ENCODE assay signal across 8 mouse cellular contexts in genomic region chr3:144204413-144205311, GRCm38 (mm10). TPM values are rescaled to one million over a fixed set of nuclear protein-coding genes. Genes with fewer than 3 reads are reported as not detected.
A peak's percentile ranks its signal among the peaks of the same experiment; 100 is the strongest.
DNase-seq lines count a peak whose midpoint lies in the region; ATAC-seq and TF ChIP-seq lines count a peak whose summit lies in the region.

TSS of gene Lmo4 (minus strand) at chr3:144205220.

- no peaks in the 10 kb centered on the region for H3K36me3 ChIP-seq in E14TG2a.4 (ENCODE audit: insufficient read depth, low read length)
- no peaks in the 10 kb centered on the region for H3K36me3 ChIP-seq in forebrain, embryonic 12.5 days (replicated peaks)
- H3K36me3 ChIP-seq in heart, postnatal 0 days (replicated peaks; ENCODE audit: control insufficient read depth, insufficient read depth, low read length) = no peaks in the 10 kb centered on the region; the same call in 1 of the 2 replicates
- H3K36me3 ChIP-seq in neural tube, embryonic 14.5 days (ENCODE audit: control insufficient read depth, insufficient read depth, low read length) = no peaks in the 10 kb centered on the region
- 0 out of 2 replicates have a peak, but pooled peaks cover 2% of the 10 kb centered on the region for H3K36me3 ChIP-seq in thymus, adult 2 months (ENCODE audit: control insufficient read depth, insufficient read depth, low read length)

- under 1% methylated on average over 61 of the region's 76 CpGs for WGBS in forebrain, embryonic 12.5 days
- WGBS in heart, postnatal 0 days = under 1% methylated on average over 46 of the region's 76 CpGs
- WGBS in neural tube, embryonic 14.5 days = under 1% methylated on average over 55 of the region's 76 CpGs
- under 1% methylated on average over 58 of the region's 76 CpGs for WGBS in thymus, adult 2 months

- H3K4me3 ChIP-seq in E14TG2a.4 (replicated peaks; ENCODE audit: low read length) = peak within 1 kb of the TSS; percentile 82
- H3K4me3 ChIP-seq in forebrain, embryonic 12.5 days (replicated peaks) = peak within 1 kb of the TSS; percentile 72
- peak within 1 kb of the TSS; percentile 70 for H3K4me3 ChIP-seq in heart, postnatal 0 days (ENCODE audit: low read depth, low read length)
- peak within 1 kb of the TSS; percentile 67 for H3K4me3 ChIP-seq in neural tube, embryonic 14.5 days (ENCODE audit: low read depth, low read length)
- H3K4me3 ChIP-seq in thymus, adult 2 months (ENCODE audit: control insufficient read depth, insufficient read depth, low read length) = peak within 1 kb of the TSS; percentile 68

- no peak for TF ChIP-seq CTCF in E14TG2a.4 (conservative IDR thresholded peaks at IDR 0.05; ENCODE audit: low read length)
- no peak for TF ChIP-seq CTCF in heart, postnatal 0 days (IDR thresholded peaks at IDR 0.05; ENCODE audit: low read depth)
- no peak for TF ChIP-seq CTCF in thymus, adult 2 months (IDR thresholded peaks at IDR 0.05; ENCODE audit: borderline replicate concordance, control insufficient read depth, extremely low read depth, insufficient read depth, low read length, poor library complexity)

- H3K4me1 ChIP-seq in E14TG2a.4 (replicated peaks; ENCODE audit: low read depth, low read length) = peaks cover 33% of the 10 kb centered on the region
- peaks cover 34% of the 10 kb centered on the region for H3K4me1 ChIP-seq in forebrain, embryonic 12.5 days
- peaks cover 13% of the 10 kb centered on the region for H3K4me1 ChIP-seq in heart, postnatal 0 days (ENCODE audit: control insufficient read depth, insufficient read depth)
- peaks cover 16% of the 10 kb centered on the region; the same call in 1 of the 2 replicates for H3K4me1 ChIP-seq in neural tube, embryonic 14.5 days (ENCODE audit: control insufficient read depth, insufficient read depth, low read length)
- peaks cover 7% of the 10 kb centered on the region for H3K4me1 ChIP-seq in thymus, adult 2 months (replicated peaks; ENCODE audit: control insufficient read depth, insufficient read depth, low read length)

- H3K9ac ChIP-seq in forebrain, embryonic 12.5 days = peak within 1 kb of the TSS; percentile 96
- peak within 1 kb of the TSS; percentile 87 for H3K9ac ChIP-seq in heart, postnatal 0 days (replicated peaks; ENCODE audit: low read depth, low read length)
- peak within 1 kb of the TSS; percentile 78 for H3K9ac ChIP-seq in neural tube, embryonic 14.5 days (replicated peaks; ENCODE audit: low read depth, low read length)

- peak within 1 kb of the TSS; percentile 99 for H3K27ac ChIP-seq in forebrain, embryonic 12.5 days
- peak within 1 kb of the TSS; percentile 97 for H3K27ac ChIP-seq in heart, postnatal 0 days (ENCODE audit: low read depth)
- peak within 1 kb of the TSS; percentile 97 for H3K27ac ChIP-seq in neural tube, embryonic 14.5 days (ENCODE audit: low read depth, low read length)
- H3K27ac ChIP-seq in thymus, adult 2 months (ENCODE audit: control insufficient read depth, insufficient read depth, low read length) = peak within 1 kb of the TSS; percentile 79

- peaks cover 48% of the 10 kb centered on the region for H3K27me3 ChIP-seq in E14TG2a.4 (ENCODE audit: insufficient read depth, low read length)
- peaks cover 11% of the 10 kb centered on the region for H3K27me3 ChIP-seq in forebrain, embryonic 12.5 days
- no peaks in the 10 kb centered on the region for H3K27me3 ChIP-seq in heart, postnatal 0 days (ENCODE audit: control insufficient read depth, insufficient read depth, low read length)
- H3K27me3 ChIP-seq in neural tube, embryonic 14.5 days (ENCODE audit: control insufficient read depth, insufficient read depth, low read length) = no peaks in the 10 kb centered on the region
- H3K27me3 ChIP-seq in thymus, adult 2 months (ENCODE audit: control insufficient read depth, insufficient read depth, low read length) = no peaks in the 10 kb centered on the region

- H3K4me2 ChIP-seq in forebrain, embryonic 12.5 days = peak within 1 kb of the TSS; percentile 93
- H3K4me2 ChIP-seq in heart, postnatal 0 days (ENCODE audit: low read depth, low read length) = peak within 1 kb of the TSS; percentile 93
- H3K4me2 ChIP-seq in neural tube, embryonic 14.5 days (ENCODE audit: low read depth, low read length) = peak within 1 kb of the TSS; percentile 90

- no peaks in the 10 kb centered on the region for H3K9me3 ChIP-seq in E14TG2a.4 (ENCODE audit: low read length)
- no peaks in the 10 kb centered on the region for H3K9me3 ChIP-seq in forebrain, embryonic 12.5 days
- no peaks in the 10 kb centered on the region for H3K9me3 ChIP-seq in heart, postnatal 0 days (replicated peaks; ENCODE audit: control insufficient read depth, low read length)
- H3K9me3 ChIP-seq in neural tube, embryonic 14.5 days (ENCODE audit: control insufficient read depth, low read length) = no peaks in the 10 kb centered on the region

- peak; percentile 74 for ATAC-seq in forebrain, embryonic 12.5 days (ENCODE audit: low FRiP score)
- ATAC-seq in heart, postnatal 0 days (ENCODE audit: insufficient read depth, low read depth) = peak; percentile 80
- peak; percentile 79 for ATAC-seq in neural tube, embryonic 14.5 days (ENCODE audit: low read depth)

- DNase-seq in c-Kit-positive CD71-positive TER-119-negative erythroid progenitor cells, embryonic 14.5 days (ENCODE audit: low read depth) = peak; percentile 38
- DNase-seq in heart, postnatal 0 days (ENCODE audit: low spot score) = peak; percentile 78
- DNase-seq in kidney, postnatal 36 days = peak; percentile 90 to 94
- DNase-seq in lung, adult 18-20 months = peak; percentile 88 to 89
- DNase-seq in thymus, adult 2 months = peak; percentile 89

- TF ChIP-seq EP300 in heart, postnatal 0 days (IDR thresholded peaks at IDR 0.05; ENCODE audit: low read depth) = no peak

- TF ChIP-seq POLR2A in thymus, adult 2 months (IDR thresholded peaks at IDR 0.05; ENCODE audit: control insufficient read depth, extremely low read depth, insufficient read depth, low read length, poor library complexity) = peak; percentile 94

RNA-seq across cellular contexts. Expression of gene Lmo4, which starts in this region (rescaled TPM):
- polyA plus RNA-seq in forebrain, embryonic 12.5 days (2016; fragmentation: Nextera tagmentation; extraction: Ambion mirVana) = 50.7 and 55.2 TPM in 2 replicates
- total RNA-seq in heart, postnatal 0 days (2014; rRNA removed; ENCODE audit: low replicate concordance) = 61.9 and 65.8 TPM in 2 replicates
- 34.7 and 38.9 TPM in 2 replicates for polyA plus RNA-seq in heart, postnatal 0 days (2015; fragmentation: Nextera tagmentation; extraction: Ambion mirVana)
- polyA plus RNA-seq in neural tube, embryonic 14.5 days (2014; fragmentation: Nextera tagmentation; extraction: Ambion mirVana) = 86.8 and 97.2 TPM in 2 replicates
- polyA plus RNA-seq in thymus, adult 2 months (2012; rRNA removed) = 99.1 and 106 TPM in 2 replicates

Comparison
In these comparisons a context has a peak if more than half of its experiments do, and no peak if none do; other contexts are left out.
1. Peak in every context shown above with its lines: DNase-seq, ATAC-seq, H3K4me3 ChIP-seq and H3K27ac ChIP-seq.
2. DNase-seq: peak in every context shown above with its lines; median percentile 92 in kidney, postnatal 36 days; 89 in thymus, adult 2 months; 88 in lung, adult 18-20 months; 78 in heart, postnatal 0 days; 38 in c-Kit-positive CD71-positive TER-119-negative erythroid progenitor cells, embryonic 14.5 days.